Mouse (Mus musculus) A20 (cell line): ENCODE measurements around the gene Mucl3.

Experiments
- DNase-seq: peaks from one replicate; pipeline ENCODE4 v3.0.0-alpha.2; 2011; ENCODE audit warnings: low read depth, low spot score

Mucl3 gene

DNA sequence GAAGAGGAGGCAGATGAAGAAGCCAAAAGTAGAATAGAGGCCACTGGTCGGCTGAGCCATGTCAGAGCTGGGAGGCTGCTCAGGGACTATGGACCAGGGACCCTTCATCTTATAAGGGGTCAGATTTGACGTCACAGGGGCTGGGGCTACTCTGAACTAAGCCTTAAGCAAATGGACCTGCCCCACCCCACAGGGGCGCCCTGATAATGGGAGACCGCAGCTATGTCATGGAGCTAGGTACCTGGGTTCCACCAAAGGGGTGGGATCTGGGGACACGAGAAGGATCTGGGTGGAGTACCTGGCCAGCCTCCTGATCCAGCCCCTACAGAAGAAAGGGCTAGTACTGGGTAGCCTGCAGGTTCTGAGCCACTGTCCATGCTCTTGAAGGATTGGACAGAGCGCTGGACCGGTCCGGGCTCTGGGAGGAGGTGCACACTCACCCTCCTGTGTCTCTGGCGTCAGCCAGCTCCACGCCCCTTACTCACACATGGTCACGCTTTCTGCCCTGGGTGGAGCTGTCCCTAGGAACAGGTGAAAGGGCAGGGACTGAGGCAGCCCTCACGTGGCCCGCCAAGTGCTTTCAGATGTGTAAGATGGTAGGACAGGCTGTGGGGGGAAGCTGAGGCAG is at the start of gene Mucl3:
Gene Mucl3, minus strand, starts transcription at position 87 of the 628 bp plus-strand sequence.
- no peak for DNase-seq

DNA sequence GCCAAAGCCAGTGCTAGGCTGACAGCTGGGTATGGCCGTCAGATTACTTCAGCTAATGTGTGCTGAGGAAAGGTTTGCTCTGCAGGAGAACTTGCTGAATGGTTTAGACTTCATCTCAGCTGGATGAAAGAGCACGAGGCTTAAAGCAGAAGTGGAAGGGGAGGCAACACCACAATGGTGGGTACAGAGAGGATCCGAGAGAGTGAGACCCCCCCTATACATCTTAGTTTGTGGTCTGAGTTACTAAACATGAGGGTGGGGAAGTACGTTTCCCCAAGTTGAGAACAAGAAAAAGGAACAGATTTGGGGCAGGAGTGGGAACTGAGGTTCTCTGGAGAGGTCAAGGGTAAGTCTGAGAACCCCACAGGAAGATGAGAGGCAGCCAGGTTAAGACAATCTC is 48.9 kb upstream of the Mucl3 start:
- DNase-seq: no peak

DNA sequence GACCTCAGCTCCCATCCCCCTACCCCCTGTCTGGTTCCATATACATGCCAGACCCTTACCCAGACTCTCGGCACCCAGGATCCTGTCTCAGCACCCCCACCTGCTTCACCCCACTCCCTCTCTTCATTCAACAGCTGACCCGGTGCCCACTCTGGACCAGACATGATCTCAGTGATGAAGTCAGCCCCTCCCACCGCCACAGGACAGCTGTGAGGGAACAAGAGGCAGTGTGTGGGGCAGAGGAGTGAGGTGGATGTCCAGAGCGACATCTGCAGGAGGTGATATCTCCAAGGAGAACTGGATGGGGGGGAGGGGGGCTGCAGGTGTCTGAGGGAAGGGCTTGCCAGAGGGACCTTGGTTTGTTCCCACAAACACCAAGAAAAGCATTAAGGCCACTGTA is 48.3 kb upstream of the Mucl3 start:
- no peak for DNase-seq

DNA sequence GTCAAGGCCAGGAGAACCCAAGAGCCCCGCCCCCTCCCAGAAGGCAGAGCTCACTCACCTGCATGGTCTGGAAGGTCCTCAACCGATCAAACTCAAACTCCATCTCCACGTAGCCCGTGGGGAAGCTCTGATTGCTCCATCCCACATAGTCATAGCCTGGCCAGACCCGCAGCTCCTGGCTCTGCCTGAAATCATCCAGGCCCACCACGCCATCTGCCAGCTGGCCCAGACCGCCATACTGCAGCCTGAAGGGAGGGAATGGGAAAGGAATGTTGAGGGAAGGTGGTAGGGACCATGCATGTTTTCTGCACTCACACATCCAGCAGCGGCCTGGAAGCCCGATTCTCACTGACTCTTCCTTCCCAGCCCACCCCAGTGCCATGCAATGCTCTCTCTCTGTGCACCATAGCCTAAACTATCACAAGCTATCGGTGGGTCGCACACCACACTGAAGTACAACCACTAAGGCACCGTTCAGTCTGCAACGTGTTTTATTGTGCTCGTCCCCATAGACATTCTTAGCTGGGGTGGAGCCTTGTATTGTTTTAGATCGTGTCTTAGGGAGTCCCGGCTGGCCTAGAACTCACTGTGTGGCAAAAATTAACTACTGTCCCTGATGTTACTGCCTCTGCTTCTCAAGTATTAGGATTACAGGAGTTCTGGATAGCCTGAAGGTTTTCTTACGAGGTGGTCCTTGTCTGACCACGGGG is 46.6 kb upstream of the Mucl3 start:
- DNase-seq: no peak

DNA sequence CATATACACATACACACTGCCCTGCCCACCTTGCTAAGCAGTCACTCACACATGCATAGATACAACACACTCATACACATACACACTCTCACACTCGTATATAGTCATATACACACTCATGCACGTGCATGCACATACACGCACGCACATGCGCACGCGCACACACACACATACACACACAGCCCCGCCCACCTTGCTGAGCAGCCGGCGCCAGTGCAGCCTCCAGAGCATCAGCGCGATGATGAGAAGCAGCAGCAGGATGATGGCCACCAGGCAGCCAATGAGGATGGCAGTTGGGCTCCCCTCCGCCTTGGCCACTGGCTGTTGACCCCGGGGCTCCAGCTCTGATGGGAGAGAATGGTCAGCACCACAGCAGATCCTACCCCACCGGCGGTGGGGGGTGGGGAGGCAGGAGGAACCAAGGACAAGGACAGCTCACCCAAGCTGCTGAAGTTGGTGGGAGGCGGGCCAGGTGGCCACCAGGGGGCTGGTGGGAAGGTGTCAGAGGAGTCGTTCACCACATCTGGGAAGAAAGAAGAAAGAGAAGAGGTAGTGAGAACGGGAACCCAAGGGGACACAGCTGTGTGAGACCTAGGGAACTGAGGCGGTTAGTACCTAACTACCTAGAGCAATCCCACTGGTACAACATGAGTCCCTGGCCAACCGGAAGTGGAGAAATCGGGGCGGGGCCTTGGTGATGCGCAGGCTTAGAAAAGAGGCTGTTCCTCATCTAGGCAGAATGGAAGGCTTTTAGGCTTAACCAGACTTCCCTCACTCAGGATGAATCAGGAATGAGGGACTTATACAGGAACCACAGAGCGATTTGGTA is 45.1 kb upstream of the Mucl3 start:
- peak; percentile 38 for DNase-seq

DNA sequence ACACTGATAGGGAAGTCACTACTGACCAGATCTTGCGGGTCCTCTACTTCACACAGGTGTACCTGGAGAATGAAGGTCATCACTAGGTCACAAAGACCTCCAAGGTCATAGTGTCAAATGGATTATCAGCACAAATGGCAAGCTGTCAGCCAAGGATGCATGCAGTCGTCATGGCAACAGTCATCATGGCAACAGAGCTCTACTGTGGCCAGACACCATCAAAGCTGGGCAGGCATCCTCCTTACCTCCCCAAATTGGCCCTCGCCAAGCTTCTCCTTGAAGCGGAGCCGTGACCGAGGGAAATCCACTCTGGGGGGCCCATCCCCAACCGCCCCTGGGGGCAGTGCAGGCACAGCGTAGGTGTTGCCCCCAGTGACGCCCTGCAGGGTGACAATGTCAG is 41.6 kb upstream of the Mucl3 start:
- no peak for DNase-seq

DNA sequence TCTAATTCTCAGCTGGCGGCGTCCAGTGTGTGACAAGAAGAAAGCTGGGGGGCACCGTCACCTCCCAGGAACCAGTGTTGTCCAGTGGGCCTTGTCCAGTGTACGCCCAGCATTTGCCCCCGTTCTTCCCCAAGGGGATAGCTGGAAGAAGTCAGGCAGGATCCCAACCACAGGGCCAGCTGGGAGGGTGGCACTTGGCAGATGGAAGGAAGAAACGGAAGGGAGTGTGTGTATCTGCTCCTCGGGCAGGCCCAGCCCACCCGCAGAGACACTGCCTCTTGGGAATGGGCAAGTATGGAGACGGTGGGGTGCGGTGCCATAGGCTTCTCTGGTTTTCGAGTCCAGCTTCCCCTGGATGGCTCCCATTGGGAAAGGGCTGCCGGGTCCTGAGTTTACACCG is 38.5 kb upstream of the Mucl3 start:
- no peak for DNase-seq

DNA sequence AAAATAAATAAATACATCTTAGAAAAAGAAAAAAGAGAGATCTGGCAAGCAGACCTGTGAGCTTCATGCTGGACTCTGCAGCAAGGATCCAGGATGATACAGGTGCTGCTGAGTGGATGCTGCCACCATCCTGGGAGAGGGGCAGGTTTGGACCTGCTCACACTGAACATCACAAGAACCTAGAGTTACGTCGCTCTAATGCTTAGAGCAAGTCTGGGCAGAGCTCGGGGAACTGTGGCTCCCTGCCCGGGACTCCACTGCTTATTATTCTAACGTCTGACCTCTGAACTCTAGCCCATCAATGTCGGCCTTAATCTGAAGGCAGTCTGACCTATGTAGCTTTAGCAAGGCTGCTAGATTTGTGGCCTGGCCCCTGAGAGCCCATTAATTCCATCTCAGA is 37.1 kb upstream of the Mucl3 start:
- no peak for DNase-seq

DNA sequence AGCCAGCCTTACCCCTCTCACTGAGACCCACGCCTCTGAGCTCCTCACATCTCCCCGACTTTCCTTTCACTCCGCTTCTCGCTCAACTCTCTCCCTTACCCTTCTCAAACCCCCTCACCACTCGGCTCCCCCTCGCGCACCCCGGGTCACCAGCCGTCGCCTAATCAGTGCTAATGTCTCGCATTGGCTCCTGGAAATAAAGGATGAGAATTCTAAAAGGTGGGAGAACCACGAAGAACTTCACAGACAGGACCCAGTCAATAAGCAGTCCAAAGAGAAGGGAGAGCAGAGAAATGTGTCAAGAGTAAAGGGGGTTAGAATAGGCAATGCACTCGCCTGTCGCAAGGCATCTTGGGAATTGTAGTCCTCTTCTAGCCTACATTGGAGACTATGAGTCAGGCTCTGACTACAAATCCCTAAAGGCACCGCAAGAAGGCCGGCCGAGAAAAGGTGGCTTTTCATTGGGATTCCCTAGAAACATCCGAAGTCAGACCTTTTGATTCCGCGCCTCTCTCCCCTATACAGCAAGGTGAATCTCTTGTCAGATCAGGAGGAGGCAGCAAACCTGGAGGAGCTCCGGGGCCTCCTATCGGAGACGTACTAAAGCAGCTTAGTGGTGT is 30.0 kb upstream of the Mucl3 start, which contains the start of gene Gtf2h4:
Gene Gtf2h4, minus strand, starts transcription at position 324 of the 620 bp plus-strand sequence.
- peak; percentile 95 for DNase-seq

DNA sequence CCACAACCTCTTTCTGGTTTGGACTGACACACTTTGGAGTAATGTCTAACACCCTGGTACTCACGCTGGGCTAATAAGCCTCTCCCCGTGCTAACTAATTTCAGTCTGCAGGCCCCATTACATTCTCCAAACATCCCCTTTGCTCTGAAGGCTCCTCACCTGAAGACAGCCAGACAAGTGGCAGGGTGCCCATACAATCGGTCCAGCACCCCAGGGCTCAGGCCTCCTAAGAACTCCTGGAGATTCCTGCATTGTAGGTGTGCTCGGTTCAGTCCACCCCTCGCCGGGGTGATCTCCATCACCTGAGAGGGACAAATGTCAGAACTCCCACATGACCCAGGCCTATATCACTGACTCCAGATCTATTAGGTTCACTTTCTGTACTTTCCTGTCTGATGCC is 29.0 kb upstream of the Mucl3 start:
- DNase-seq: no peak

DNA sequence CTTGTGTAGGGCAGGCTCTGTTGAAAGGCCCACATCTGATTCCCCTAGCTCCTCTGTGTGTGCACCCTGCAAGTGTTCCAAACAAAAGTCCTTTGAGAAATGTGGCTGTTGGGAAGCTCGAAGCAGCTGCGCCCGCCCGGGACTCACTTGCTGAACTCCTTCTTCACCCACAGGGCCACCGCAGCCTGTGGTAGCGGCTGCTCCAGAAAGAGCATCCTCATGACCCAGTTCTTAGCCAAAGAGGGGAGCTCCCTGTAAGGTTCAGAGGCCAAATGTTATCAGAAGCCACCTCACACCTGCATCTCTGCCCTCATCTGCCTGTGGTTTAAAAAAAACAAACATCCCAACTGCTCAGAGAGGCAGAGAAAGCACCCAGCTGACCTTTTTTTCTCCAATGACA is 28.4 kb upstream of the Mucl3 start:
- DNase-seq: no peak

DNA sequence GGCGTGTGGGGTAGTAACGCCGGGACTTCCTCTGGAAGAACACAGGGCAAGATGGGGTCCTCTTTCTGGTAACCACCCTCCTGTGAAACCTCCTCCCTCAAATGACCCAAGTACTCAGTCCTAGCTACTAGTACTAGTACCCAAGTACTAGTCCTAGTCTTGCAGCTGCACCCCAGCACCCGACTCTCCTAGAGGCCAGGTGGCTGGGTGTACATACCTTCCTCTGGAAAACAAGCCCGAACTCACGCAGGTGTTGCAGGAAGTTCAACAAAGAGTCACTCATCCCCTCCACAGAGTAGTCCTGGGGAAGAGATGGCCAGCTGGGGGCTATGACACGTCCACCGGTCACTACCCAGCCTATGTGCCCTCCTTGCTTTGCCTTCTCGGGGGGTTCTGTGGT is 26.2 kb upstream of the Mucl3 start:
- DNase-seq: no peak

DNA sequence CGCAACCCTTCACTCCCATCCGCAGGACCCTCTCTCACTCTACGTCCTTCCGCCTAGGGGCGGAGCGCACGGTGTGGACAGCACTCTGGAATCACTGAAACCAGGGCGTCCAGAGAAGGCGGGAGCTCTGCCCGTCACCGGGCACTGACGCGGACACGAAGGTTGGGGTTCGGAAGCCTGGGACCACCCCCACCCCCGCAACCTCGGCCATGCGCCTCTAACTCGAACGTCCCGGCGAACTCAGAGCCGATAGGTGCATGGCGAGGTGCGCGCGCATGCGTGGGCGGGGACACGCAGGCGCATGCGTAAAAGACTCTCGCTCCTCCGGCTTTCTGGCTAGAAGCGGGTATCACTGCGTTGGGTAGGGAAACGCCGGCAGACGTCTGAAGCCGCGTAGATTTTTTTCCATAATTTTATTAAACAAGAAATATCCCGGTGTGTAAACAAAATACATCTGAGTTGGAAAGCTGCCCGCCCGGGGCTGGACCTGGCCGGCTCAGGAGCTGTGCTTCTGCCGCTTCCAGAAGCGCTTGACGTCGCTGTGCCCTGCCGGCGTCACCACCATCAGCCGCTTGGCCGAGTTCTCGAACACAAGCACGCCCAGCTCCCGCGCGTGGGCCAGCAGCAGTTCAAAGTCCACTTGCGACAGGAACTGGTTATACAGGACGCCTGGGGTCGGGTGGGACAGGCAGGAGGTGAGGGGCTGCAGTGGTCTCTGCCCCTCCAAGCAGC is 24.0 kb upstream of the Mucl3 start, which contains the start of gene Vars2:
Gene Vars2, minus strand, starts transcription at position 259 of the 732 bp plus-strand sequence.
- DNase-seq: peak; percentile 98

DNA sequence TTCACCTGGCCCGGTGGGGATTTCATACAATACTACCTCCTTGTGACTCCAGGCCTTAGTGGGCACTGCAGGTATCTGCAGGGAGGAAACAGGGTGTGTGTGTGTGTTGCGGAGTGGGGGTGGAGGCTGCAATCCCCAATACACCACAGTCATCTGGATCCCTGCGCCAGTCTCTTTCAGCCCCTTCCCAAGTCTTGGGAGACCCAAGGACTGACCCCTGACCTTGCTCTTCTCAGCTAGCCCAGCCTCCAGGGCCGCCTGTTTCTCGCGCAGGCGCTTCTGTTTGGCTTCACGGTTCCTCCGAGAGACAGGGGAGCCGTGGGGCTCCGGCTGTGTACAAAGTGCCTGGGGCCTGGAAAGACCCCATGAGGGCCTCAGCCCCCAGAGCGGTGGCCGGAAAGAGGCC is 23.4 kb upstream of the Mucl3 start:
- DNase-seq: peak; percentile 86

DNA sequence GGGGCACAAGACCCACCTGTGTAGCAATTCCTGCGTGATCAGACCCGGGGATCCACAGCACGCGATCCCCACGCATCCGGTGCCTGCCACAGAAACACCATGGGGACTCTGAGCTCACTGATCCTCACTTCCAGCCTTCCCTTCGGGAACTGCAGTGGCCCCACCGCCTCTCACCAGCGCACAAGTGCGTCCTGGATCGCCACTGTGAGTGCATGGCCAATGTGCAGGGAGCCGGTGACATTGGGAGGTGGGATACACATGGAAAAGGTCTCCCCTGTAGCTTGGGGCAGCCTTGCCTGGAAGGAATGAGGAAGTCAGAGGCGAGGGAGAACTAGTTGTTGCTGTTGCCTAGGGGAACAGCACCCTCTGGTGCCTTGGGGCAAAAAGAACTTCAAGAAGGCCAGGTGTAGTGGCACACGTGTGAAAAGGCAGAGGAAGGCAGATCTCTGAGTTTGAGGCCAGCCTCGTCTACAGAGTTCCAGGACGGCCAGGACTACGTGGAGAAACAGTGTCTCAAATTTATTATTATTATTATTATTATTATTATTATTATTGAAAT is 22.5 kb upstream of the Mucl3 start:
- DNase-seq: peak; percentile 81

DNA sequence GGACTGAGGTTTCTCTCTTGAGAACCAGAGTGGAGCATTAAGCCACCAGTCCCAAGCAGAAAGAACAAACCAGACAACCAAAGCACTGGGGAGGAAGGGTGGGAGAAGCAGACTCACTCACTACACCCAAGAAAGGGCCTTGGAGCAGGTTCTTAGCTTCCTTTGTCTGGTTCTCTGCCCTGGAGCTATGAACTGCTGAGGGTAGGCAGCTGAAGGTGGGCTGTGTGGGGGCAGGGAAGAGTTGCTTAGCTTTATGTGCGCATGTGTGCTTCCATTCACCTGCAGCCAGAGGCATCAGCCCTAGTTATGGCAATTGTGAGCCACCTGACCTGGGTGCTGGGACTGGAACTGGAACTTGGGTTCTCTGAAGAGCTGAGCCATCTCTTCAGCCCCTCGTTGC is 9.6 kb upstream of the Mucl3 start:
- no peak for DNase-seq

DNA sequence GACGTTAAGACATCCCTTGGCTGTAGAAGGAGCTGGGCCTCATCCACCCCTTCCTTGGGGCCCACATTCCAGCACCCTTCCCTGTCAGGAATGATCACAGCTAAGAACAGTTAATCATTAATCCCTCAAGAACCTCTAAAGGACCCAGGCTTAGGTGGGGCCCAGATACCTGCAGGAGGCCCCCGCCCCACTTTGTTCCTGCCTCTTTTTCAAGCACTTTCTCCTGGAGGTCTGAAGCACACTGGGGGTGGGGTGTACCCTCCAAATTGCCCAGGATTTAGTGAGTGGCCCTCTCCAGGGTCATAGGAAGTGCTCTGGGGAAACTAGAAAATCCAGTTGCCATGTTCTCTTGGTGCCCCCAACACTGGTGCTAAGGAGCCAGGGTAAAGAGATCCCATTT is 5.9 kb upstream of the Mucl3 start:
- no peak for DNase-seq

DNA sequence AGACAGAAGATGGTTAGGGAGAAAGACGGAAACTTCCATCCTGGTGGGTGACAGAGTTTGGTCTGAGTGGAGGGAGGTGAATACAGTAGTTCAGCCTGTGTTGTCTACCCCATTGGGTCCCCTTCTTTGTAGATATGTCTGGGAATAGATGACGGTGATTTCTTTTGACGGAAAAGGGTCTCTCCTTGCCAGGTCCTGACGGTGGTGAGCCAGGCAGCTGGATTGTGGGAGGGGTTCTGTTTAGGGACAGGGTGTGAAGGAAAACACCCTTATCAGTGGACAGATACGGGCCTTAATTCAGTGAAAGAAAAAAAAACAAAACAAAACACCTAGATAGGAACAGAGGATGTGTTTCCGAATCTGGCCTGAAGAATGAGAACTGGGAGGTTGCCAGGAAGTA is 4.1 kb downstream of the Mucl3 start:
- no peak for DNase-seq

DNA sequence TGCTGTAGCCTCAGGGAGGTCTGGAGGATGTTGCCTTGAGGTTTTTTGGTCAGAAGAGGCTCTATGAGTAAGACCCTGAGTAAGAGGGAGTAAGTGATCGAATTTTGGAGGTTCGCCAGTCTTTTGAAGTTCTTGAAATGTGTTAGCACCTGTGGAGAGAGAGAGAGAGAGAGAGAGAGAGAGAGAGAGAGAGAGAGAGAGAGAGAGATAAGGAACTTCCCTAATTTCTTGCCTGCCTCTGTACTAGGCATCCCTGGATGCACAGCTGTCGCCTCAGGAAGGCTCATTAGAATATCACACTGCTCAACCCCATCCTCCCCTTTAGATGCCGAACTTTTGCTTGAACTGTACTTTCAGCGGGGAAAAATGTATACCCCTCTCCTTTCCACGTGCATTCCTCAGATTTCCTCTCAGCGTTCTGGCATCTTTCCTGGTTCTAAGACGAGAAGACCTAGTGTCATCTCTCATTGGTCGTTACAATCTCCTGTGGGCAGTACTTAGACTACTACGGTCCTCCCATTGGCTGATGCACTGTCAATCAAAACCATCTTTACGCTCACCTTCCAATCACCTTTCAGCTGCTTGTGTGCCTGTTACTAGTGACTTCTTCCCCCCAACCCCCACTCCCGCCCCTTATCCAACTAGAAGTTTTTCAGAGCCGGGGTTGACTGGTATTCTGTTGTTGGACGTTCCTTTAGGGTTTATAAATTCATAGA is 4.9 kb downstream of the Mucl3 start:
- peak; percentile 76 for DNase-seq

DNA sequence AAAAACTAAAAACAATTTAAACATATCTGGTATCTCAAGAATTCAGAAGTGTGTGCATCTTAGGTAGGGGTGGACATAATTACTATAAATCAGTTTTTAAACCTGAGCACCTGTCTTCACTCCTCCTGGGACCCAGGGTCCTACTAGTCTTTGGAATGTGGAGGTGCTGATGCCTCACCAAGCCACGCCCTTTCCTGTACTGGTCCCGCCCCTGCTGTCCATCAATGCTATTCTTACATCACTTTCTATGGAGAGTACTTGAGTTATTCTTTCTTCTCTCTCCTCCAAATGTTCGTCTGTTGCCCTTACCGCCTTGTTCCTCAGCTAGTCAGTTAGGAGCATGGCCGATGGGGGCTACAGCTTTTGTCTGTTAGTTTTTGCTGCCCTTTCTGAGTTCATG is 7.1 kb downstream of the Mucl3 start:
- DNase-seq: peak; percentile 62
